Mouse (Mus musculus) G1E (cell line): ENCODE measurements around the gene Nrde2. TPM values are rescaled to one million over a fixed set of nuclear protein-coding genes. Genes with fewer than 3 reads are reported as not detected.
A peak's percentile ranks its signal among the peaks of the same experiment; 100 is the strongest.

Experiments used
- ATAC-seq: 2 replicates; pipeline ENCODE4 v1.8.0; 2016; ENCODE audit warnings: mild to moderate bottlenecking; ENCODE audit not compliant: insufficient number of reproducible peaks, poor library complexity, low FRiP score, severe bottlenecking; ENCODE audit errors: extremely low read depth
- DNase-seq: peaks from one replicate; pipeline ENCODE4 v3.0.0; 2012; ENCODE audit warnings: low spot score
- H3K27me3 ChIP-seq: 2 replicates; pipeline ENCODE4 v1.6.1; 2012; ENCODE audit warnings: mild to moderate bottlenecking, low read length, inconsistent platforms; ENCODE audit not compliant: insufficient read depth
- H3K36me3 ChIP-seq: replicated peaks from 2 replicates; pipeline ENCODE3; 2012; ENCODE audit warnings: mild to moderate bottlenecking, inconsistent platforms
- H3K4me1 ChIP-seq: 2 replicates; pipeline ENCODE4 v1.6.1; 2012; ENCODE audit warnings: low read depth, low read length, inconsistent platforms, mixed read lengths; ENCODE audit not compliant: insufficient read depth
- H3K4me3 ChIP-seq: 2 replicates; pipeline ENCODE4 v1.5.1; 2012; ENCODE audit warnings: low read depth, mild to moderate bottlenecking, inconsistent platforms, low read length, moderate library complexity, mixed read lengths
- H3K9me3 ChIP-seq: replicated peaks from 2 replicates; pipeline ENCODE4 v1.6.1; 2012; ENCODE audit warnings: inconsistent platforms
- CTCF ChIP-seq: IDR thresholded peaks from 2 replicates; pipeline ENCODE4 v1.5.1; 2012; ENCODE audit warnings: low read depth, low read length, inconsistent platforms, mixed read lengths
- GATA1 ChIP-seq: IDR thresholded peaks from 2 replicates; pipeline ENCODE4 v1.6.1; 2012; ENCODE audit warnings: borderline replicate concordance, low read length, inconsistent platforms, mixed read lengths
- GATA2 ChIP-seq: IDR thresholded peaks from 2 replicates; pipeline ENCODE4 v1.6.1; 2012; ENCODE audit warnings: low read depth, low read length, inconsistent platforms, borderline replicate concordance
- POLR2AphosphoS5 ChIP-seq: IDR thresholded peaks from 2 replicates; pipeline ENCODE4 v1.6.1; 2012; ENCODE audit warnings: low read depth, low read length, inconsistent platforms; ENCODE audit not compliant: insufficient replicate concordance
- TAL1 ChIP-seq: conservative IDR thresholded peaks from 2 replicates; pipeline ENCODE4 v1.6.1; 2012; ENCODE audit warnings: low read depth, low read length, inconsistent platforms, mixed read lengths
- polyA plus RNA-seq: library from polyadenylated mRNA; stranded (reverse); fragments of >175 nt; gene quantifications from 2 replicates; pipeline ENCODE4 v1.2.3, GENCODE M21; 2012
- total RNA-seq, 2 experiments: library from RNA; stranded (forward) in 1 of 2; stranded (reverse) in 1 of 2; fragments of 200-1000 nt in 1 of 2; fragments of >200 nt in 1 of 2; fragmentation: Nextera tagmentation in 1 of 2; gene quantifications; 2 replicates each; pipeline ENCODE4 v1.2.3; 2014 to 2017

The Nrde2 gene
- total and polyA plus RNA-seq, 3 experiments = 10.8 to 36.2 (median 12.3) TPM

- peaks cover 6% of the 10 kb centered on the region for H3K9me3 ChIP-seq
- H3K4me1 ChIP-seq = peaks cover 28% of the 10 kb centered on the region
- ATAC-seq (no peak), DNase-seq (no peak)
- no peak for TF ChIP-seq POLR2AphosphoS5
- no peak for TF ChIP-seq GATA1
- TF ChIP-seq CTCF = no peak
- no peak for TF ChIP-seq GATA2
- TF ChIP-seq TAL1 = no peak
- H3K36me3 ChIP-seq = no peaks in the 10 kb centered on the region
- H3K4me3 ChIP-seq = no peak overlapping the region
- H3K27me3 ChIP-seq = peaks cover 31% of the 10 kb centered on the region
Measured at GRCm38 (mm10) chr12:100180802-100181201, 21.3 kb upstream of the Nrde2 start.

GRCm38 (mm10) chr12:100178898-100179440, 19.5 kb upstream of the Nrde2 start:
- Histone ChIP-seq H3K36me3 (no peaks in the 10 kb centered on the region), H3K27me3 (peaks cover 31% of the 10 kb centered on the region), H3K9me3 (peaks cover 6% of the 10 kb centered on the region), H3K4me3 (no peak overlapping the region), H3K4me1 (peaks cover 12% of the 10 kb centered on the region)
- no peak for ATAC-seq
- TF ChIP-seq TAL1 = no peak
- no peak for TF ChIP-seq CTCF
- no peak for TF ChIP-seq GATA2
- no peak for TF ChIP-seq GATA1
- DNase-seq = no peak

- H3K9me3 ChIP-seq = no peaks in the 10 kb centered on the region
- TF ChIP-seq GATA2 = no peak
- TF ChIP-seq POLR2AphosphoS5 = no peak
- no peak for ATAC-seq
Measured at GRCm38 (mm10) chr12:100176469-100177056, 17.1 kb upstream of the Nrde2 start.

GRCm38 (mm10) chr12:100172481-100172880, 13.0 kb upstream of the Nrde2 start:
- Histone ChIP-seq H3K9me3 (no peaks in the 10 kb centered on the region), H3K36me3 (no peaks in the 10 kb centered on the region), H3K27me3 (peaks cover 31% of the 10 kb centered on the region), H3K4me3 (no peak overlapping the region), H3K4me1 (peaks cover 17% of the 10 kb centered on the region)
- ATAC-seq (no peak), DNase-seq (no peak)
- TF ChIP-seq GATA1 (no peak), GATA2 (no peak), CTCF (no peak), TAL1 (no peak), POLR2AphosphoS5 (no peak)

More at GRCm38 (mm10) chr12:100176469-100177056, 17.1 kb upstream of the Nrde2 start:
- H3K4me1 ChIP-seq = peaks cover 2% of the 10 kb centered on the region; the same call in 1 of the 2 replicates
- no peaks in the 10 kb centered on the region for H3K36me3 ChIP-seq
- H3K27me3 ChIP-seq = peaks cover 35% of the 10 kb centered on the region
- H3K4me3 ChIP-seq = no peak overlapping the region
- no peak for DNase-seq

GRCm38 (mm10) chr12:100167931-100168871, 8.7 kb upstream of the Nrde2 start:
- Histone ChIP-seq H3K4me3 (peak overlapping the region; percentile 38; the same call in 1 of the 2 replicates), H3K9me3 (no peaks in the 10 kb centered on the region), H3K27me3 (peaks cover 28% of the 10 kb centered on the region), H3K36me3 (no peaks in the 10 kb centered on the region), H3K4me1 (peaks cover 17% of the 10 kb centered on the region)
- TF ChIP-seq CTCF (no peak), GATA2 (no peak), GATA1 (no peak)
- peak; percentile 16 for DNase-seq
- no peak for ATAC-seq

GRCm38 (mm10) chr12:100167502-100167901, 8.0 kb upstream of the Nrde2 start:
- Histone ChIP-seq H3K27me3 (peaks cover 26% of the 10 kb centered on the region), H3K4me1 (peaks cover 15% of the 10 kb centered on the region), H3K9me3 (no peaks in the 10 kb centered on the region), H3K4me3 (no peak overlapping the region), H3K36me3 (no peaks in the 10 kb centered on the region)
- no peak for DNase-seq
- no peak for TF ChIP-seq GATA1
- TF ChIP-seq GATA2 = no peak
- no peak for TF ChIP-seq CTCF
- no peak for TF ChIP-seq POLR2AphosphoS5
- TF ChIP-seq TAL1 = no peak
- ATAC-seq = no peak
